Mouse (Mus musculus): Measurements from ENCODE around the gene Pgls.

GRCm38 (mm10) chr8:71554001-71554400 lies 38.0 kb upstream of the Pgls start:
- TF ChIP-seq POLR2A (IDR thresholded peaks at IDR 0.05; ENCODE audit: borderline replicate concordance, extremely low read depth, low read depth, low read length) (no peak), CTCF (IDR thresholded peaks at IDR 0.05; ENCODE audit: insufficient read depth, low read length) (no peak)

Measured in lung, adult 2 months (tissue).